Mouse (Mus musculus) kidney, adult 2 months (tissue): ENCODE measurements around the gene Med29. TPM values are rescaled to one million over a fixed set of nuclear protein-coding genes. Genes with fewer than 3 reads are reported as not detected.

Source experiments
- DNase-seq: peaks from one replicate; pipeline ENCODE4 v3.0.0; 2021
- H3K27ac ChIP-seq: fragments of 200-500 bp; 2 replicates; pipeline ENCODE4 v1.5.1; 2012; ENCODE audit warnings: low read depth, low read length, control low read depth, inconsistent platforms; ENCODE audit not compliant: insufficient read depth
- H3K27me3 ChIP-seq: fragments of 200-500 bp; replicated peaks from 2 replicates; pipeline ENCODE4 v1.6.1; 2012; ENCODE audit warnings: mild to moderate bottlenecking, moderate library complexity, low read length, inconsistent platforms; ENCODE audit not compliant: control insufficient read depth, insufficient read depth
- H3K36me3 ChIP-seq: fragments of 200-500 bp; 2 replicates; pipeline ENCODE4 v1.6.1; 2012; ENCODE audit warnings: mild to moderate bottlenecking, moderate library complexity, low read length, inconsistent platforms; ENCODE audit not compliant: control insufficient read depth, insufficient read depth
- H3K4me1 ChIP-seq: fragments of 200-500 bp; 2 replicates; pipeline ENCODE4 v1.6.1; 2011; ENCODE audit warnings: low read length; ENCODE audit not compliant: control insufficient read depth, insufficient read depth
- H3K4me3 ChIP-seq: fragments of 200-500 bp; 2 replicates; pipeline ENCODE4 v1.5.1; 2011; ENCODE audit warnings: mild to moderate bottlenecking, low read depth, low read length, control low read depth; ENCODE audit not compliant: insufficient read depth
- CTCF ChIP-seq: fragments of 200-500 bp; conservative IDR thresholded peaks from 2 replicates; pipeline ENCODE4 v1.5.1; 2011; ENCODE audit warnings: low read depth, mild to moderate bottlenecking, control low read depth, low read length, moderate library complexity, mixed read lengths; ENCODE audit not compliant: insufficient read depth, insufficient read length
- POLR2A ChIP-seq: fragments of 200-500 bp; IDR thresholded peaks from one replicate; pipeline ENCODE4 v1.6.1; 2011; ENCODE audit warnings: low read depth, low read length, control low read depth
- WGBS: fragments of 180-500 bp; shearing (Covaris S2); methylation state at CpG from one replicate; pipeline ENCODE4 v1.1.7; 2018; 5-methylcytosine and 5-hydroxymethylcytosine counted together
- polyA plus RNA-seq: library from polyadenylated mRNA; depleted of rRNA; stranded (reverse); fragments of >200 nt; gene quantifications from 2 replicates; pipeline ENCODE4 v1.2.3, GENCODE M21; 2012

The Med29 gene
- polyA plus RNA-seq, 1 experiment: 71.9 TPM

GRCm38 (mm10) chr7:28361647-28362341 lies 30.7 kb downstream of the Med29 start:
- no peak for TF ChIP-seq CTCF
- no peak for TF ChIP-seq POLR2A
- H3K36me3 ChIP-seq: no peaks in the 10 kb centered on the region
- no peaks in the 10 kb centered on the region for H3K27me3 ChIP-seq
- H3K4me1 ChIP-seq: peaks cover 10% of the 10 kb centered on the region
- DNase-seq: no peak
- 87% methylated on average over 20 of the region's 20 CpGs for WGBS
- H3K4me3 ChIP-seq: no peak overlapping the region
- no peak overlapping the region for H3K27ac ChIP-seq

- Histone ChIP-seq H3K27me3 (no peaks in the 10 kb centered on the region), H3K27ac (no peak overlapping the region), H3K4me3 (no peak overlapping the region), H3K36me3 (no peaks in the 10 kb centered on the region), H3K4me1 (peaks cover 10% of the 10 kb centered on the region)
- WGBS: 89% methylated on average over 6 of the region's 6 CpGs
- no peak for TF ChIP-seq POLR2A
- no peak for TF ChIP-seq CTCF
- DNase-seq: no peak
Observed at GRCm38 (mm10) chr7:28360291-28360690, 32.2 kb downstream of the Med29 start.

- no peaks in the 10 kb centered on the region for H3K36me3 ChIP-seq
Observed at GRCm38 (mm10) chr7:28359854-28360253, 32.7 kb downstream of the Med29 start.

GRCm38 (mm10) chr7:28358431-28358830 lies 34.1 kb downstream of the Med29 start:
- no peaks in the 10 kb centered on the region for H3K36me3 ChIP-seq

More at GRCm38 (mm10) chr7:28359854-28360253, 32.7 kb downstream of the Med29 start:
- no peak for DNase-seq
- Histone ChIP-seq H3K4me3 (no peak overlapping the region), H3K27ac (no peak overlapping the region), H3K4me1 (peaks cover 10% of the 10 kb centered on the region), H3K27me3 (no peaks in the 10 kb centered on the region)
- WGBS: 86% methylated on average over 10 of the region's 10 CpGs
- TF ChIP-seq POLR2A (no peak), CTCF (no peak)

GRCm38 (mm10) chr7:28357984-28358383 lies 34.5 kb downstream of the Med29 start:
- TF ChIP-seq CTCF: no peak
- TF ChIP-seq POLR2A: no peak
- peaks cover 10% of the 10 kb centered on the region for H3K4me1 ChIP-seq
- DNase-seq: peak; percentile 44
- 14% methylated on average over 5 of the region's 5 CpGs for WGBS
- no peaks in the 10 kb centered on the region for H3K27me3 ChIP-seq
- H3K27ac ChIP-seq: peak overlapping the region; percentile 58
- no peak overlapping the region for H3K4me3 ChIP-seq
- H3K36me3 ChIP-seq: no peaks in the 10 kb centered on the region

More at GRCm38 (mm10) chr7:28358431-28358830, 34.1 kb downstream of the Med29 start:
- TF ChIP-seq POLR2A (no peak), CTCF (no peak)
- Histone ChIP-seq H3K4me3 (no peak overlapping the region), H3K27ac (0 out of 2 replicates have a peak overlapping the region, but pooled peaks have one; percentile 58), H3K4me1 (peaks cover 10% of the 10 kb centered on the region), H3K27me3 (no peaks in the 10 kb centered on the region)
- 75% methylated on average over 7 of the region's 7 CpGs for WGBS
- no peak for DNase-seq

- Histone ChIP-seq H3K4me1 (peaks cover 10% of the 10 kb centered on the region), H3K36me3 (no peaks in the 10 kb centered on the region), H3K27ac (peak overlapping the region; percentile 58), H3K27me3 (no peaks in the 10 kb centered on the region), H3K4me3 (no peak overlapping the region)
- WGBS: 11% methylated on average over 5 of the region's 5 CpGs
- no peak for TF ChIP-seq POLR2A
- no peak for TF ChIP-seq CTCF
- peak; percentile 78 for DNase-seq
Observed at GRCm38 (mm10) chr7:28356981-28357380, 35.5 kb downstream of the Med29 start.

GRCm38 (mm10) chr7:28355221-28355620 lies 37.3 kb downstream of the Med29 start:
- TF ChIP-seq CTCF: no peak
- TF ChIP-seq POLR2A: no peak
- no peak for DNase-seq
- no peak overlapping the region for H3K4me3 ChIP-seq
- 74% methylated on average over 3 of the region's 3 CpGs for WGBS
- peaks cover 13% of the 10 kb centered on the region for H3K4me1 ChIP-seq
- H3K27ac ChIP-seq: no peak overlapping the region
- no peaks in the 10 kb centered on the region for H3K27me3 ChIP-seq
- no peaks in the 10 kb centered on the region for H3K36me3 ChIP-seq
